Mouse (Mus musculus): ENCODE data around the gene Cdc42bpa. TPM values are rescaled to one million over a fixed set of nuclear protein-coding genes. Genes with fewer than 3 reads are reported as not detected.

Gene Cdc42bpa
- polyA plus RNA-seq, 1 experiment from 2014 or later = 15.1 TPM

- Histone ChIP-seq H3K27ac (ENCODE audit: low read length) (no peak overlapping the region), H3K36me3 (ENCODE audit: insufficient read depth, low read length) (peaks cover 6% of the 10 kb centered on the region; the same call in 1 of the 2 replicates), H3K27me3 (ENCODE audit: insufficient read depth, low read length) (no peaks in the 10 kb centered on the region), H3K4me3 (ENCODE audit: low read length) (no peak overlapping the region), H3K9ac (replicated peaks; ENCODE audit: low read length) (no peak overlapping the region), H3K9me3 (ENCODE audit: low read length) (peaks cover 6% of the 10 kb centered on the region), H3K4me1 (ENCODE audit: insufficient read depth, low read length) (no peaks in the 10 kb centered on the region), H3K4me2 (replicated peaks; ENCODE audit: low read depth, low read length) (no peak overlapping the region)
- no peak for ATAC-seq (ENCODE audit: low FRiP score, low TSS enrichment)
Observed at GRCm38 (mm10) chr1:179981680-179982079, 21.4 kb downstream of the Cdc42bpa start.

- H3K27ac ChIP-seq (ENCODE audit: low read length) = no peak overlapping the region
- no peak overlapping the region for H3K4me3 ChIP-seq (ENCODE audit: low read length)
- peaks cover 6% of the 10 kb centered on the region for H3K9me3 ChIP-seq (ENCODE audit: low read length)
- 66% methylated on average over 1 of the region's 1 CpGs for WGBS
- ATAC-seq (ENCODE audit: low FRiP score, low TSS enrichment) = no peak
- peaks cover 6% of the 10 kb centered on the region; the same call in 1 of the 2 replicates for H3K36me3 ChIP-seq (ENCODE audit: insufficient read depth, low read length)
- no peak overlapping the region for H3K9ac ChIP-seq (replicated peaks; ENCODE audit: low read length)
- no peaks in the 10 kb centered on the region for H3K27me3 ChIP-seq (ENCODE audit: insufficient read depth, low read length)
- H3K4me1 ChIP-seq (ENCODE audit: insufficient read depth, low read length) = no peaks in the 10 kb centered on the region
- H3K4me2 ChIP-seq (replicated peaks; ENCODE audit: low read depth, low read length) = no peak overlapping the region
Observed at GRCm38 (mm10) chr1:179982183-179982582, 21.9 kb downstream of the Cdc42bpa start.

DNA sequence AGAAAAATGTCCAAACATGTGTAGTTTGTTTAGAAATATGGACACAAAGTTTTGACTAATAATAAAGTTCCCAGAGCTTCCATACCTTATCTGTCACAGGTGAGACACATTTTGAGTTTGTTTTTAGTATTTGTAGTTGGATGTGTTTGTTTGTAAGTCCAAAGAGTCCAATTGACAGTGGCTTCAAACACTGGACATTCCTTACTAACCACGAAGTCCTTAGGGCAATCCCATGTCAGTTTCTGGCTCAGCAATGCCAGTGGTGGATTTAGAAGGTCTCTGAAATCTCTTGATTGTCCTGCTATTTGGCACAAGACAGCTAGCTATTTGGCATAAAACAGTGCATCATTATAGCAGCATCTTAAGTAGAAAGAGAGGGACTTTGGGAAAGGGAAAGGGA is 22.7 kb downstream of the Cdc42bpa start:
- WGBS = 96% methylated on average over 1 of the region's 1 CpGs
- no peak for ATAC-seq (ENCODE audit: low FRiP score, low TSS enrichment)
- no peaks in the 10 kb centered on the region for H3K27me3 ChIP-seq (ENCODE audit: insufficient read depth, low read length)
- H3K36me3 ChIP-seq (ENCODE audit: insufficient read depth, low read length) = peaks cover 6% of the 10 kb centered on the region; the same call in 1 of the 2 replicates
- H3K27ac ChIP-seq (ENCODE audit: low read length) = no peak overlapping the region
- no peak overlapping the region for H3K9ac ChIP-seq (replicated peaks; ENCODE audit: low read length)
- no peaks in the 10 kb centered on the region for H3K4me1 ChIP-seq (ENCODE audit: insufficient read depth, low read length)
- no peak overlapping the region for H3K4me3 ChIP-seq (ENCODE audit: low read length)
- peaks cover 6% of the 10 kb centered on the region for H3K9me3 ChIP-seq (ENCODE audit: low read length)
- no peak overlapping the region for H3K4me2 ChIP-seq (replicated peaks; ENCODE audit: low read depth, low read length)

DNA sequence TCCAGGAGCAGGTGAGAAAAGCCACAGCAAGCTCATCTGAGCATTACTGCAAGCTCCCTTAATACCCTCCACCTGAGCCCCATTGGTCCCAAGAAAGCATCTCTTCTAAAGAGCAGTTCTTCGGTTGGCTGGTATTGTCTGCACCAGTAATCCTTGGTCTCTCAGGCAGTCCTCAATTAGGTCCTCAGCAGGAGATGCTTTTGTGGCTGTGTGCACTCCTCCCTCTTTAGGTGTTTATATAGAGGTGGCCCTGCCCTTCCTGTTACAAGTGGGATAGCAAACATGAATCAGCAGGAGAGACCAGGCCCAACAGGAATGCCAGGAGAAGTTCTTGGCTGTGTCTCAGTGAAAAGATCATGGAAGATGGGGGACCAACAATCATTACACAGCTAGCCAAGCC is 23.9 kb downstream of the Cdc42bpa start:
- H3K9ac ChIP-seq (replicated peaks; ENCODE audit: low read length) = no peak overlapping the region
- 92% methylated on average over 1 of the region's 1 CpGs for WGBS
- H3K9me3 ChIP-seq (ENCODE audit: low read length) = peaks cover 6% of the 10 kb centered on the region
- no peak overlapping the region for H3K27ac ChIP-seq (ENCODE audit: low read length)
- H3K36me3 ChIP-seq (ENCODE audit: insufficient read depth, low read length) = peaks cover 6% of the 10 kb centered on the region; the same call in 1 of the 2 replicates
- no peaks in the 10 kb centered on the region for H3K4me1 ChIP-seq (ENCODE audit: insufficient read depth, low read length)
- no peak overlapping the region for H3K4me2 ChIP-seq (replicated peaks; ENCODE audit: low read depth, low read length)
- H3K4me3 ChIP-seq (ENCODE audit: low read length) = no peak overlapping the region
- H3K27me3 ChIP-seq (ENCODE audit: insufficient read depth, low read length) = no peaks in the 10 kb centered on the region
- ATAC-seq (ENCODE audit: low FRiP score, low TSS enrichment) = no peak

DNA sequence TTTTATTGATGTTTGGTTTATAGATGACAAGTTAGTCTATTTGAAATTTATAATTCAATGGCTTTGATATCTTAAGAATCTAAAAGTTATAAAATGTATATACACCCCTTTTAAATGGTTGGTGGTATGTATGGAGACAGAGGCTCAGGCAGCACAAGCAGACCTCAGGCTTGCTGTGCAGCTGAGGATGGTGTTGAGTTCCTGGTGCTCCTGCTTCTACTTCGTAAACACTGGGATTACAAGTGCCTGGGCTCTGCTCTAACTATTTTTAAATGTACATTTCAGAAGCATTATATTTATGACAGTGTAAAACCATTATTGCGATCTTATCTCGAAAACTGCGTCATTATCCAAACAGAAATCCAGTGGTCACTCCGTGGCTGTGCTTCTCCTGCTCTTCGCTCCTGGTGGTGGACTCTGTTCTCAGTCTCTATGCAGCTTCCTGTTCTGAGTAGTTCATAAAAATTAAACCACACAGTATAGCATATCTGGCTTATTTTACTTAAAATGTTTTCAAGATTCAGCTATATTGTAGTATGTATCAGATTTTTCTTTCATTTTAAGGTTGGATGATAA is 31.5 kb downstream of the Cdc42bpa start:
- Histone ChIP-seq H3K36me3 (ENCODE audit: insufficient read depth, low read length) (no peaks in the 10 kb centered on the region), H3K4me1 (ENCODE audit: insufficient read depth, low read length) (no peaks in the 10 kb centered on the region), H3K9ac (replicated peaks; ENCODE audit: low read length) (no peak overlapping the region), H3K27me3 (ENCODE audit: insufficient read depth, low read length) (no peaks in the 10 kb centered on the region), H3K9me3 (ENCODE audit: low read length) (no peaks in the 10 kb centered on the region), H3K4me2 (replicated peaks; ENCODE audit: low read depth, low read length) (no peak overlapping the region), H3K4me3 (ENCODE audit: low read length) (no peak overlapping the region), H3K27ac (ENCODE audit: low read length) (no peak overlapping the region)
- ATAC-seq (ENCODE audit: low FRiP score, low TSS enrichment) = no peak
- WGBS = 64% methylated on average over 6 of the region's 6 CpGs

DNA sequence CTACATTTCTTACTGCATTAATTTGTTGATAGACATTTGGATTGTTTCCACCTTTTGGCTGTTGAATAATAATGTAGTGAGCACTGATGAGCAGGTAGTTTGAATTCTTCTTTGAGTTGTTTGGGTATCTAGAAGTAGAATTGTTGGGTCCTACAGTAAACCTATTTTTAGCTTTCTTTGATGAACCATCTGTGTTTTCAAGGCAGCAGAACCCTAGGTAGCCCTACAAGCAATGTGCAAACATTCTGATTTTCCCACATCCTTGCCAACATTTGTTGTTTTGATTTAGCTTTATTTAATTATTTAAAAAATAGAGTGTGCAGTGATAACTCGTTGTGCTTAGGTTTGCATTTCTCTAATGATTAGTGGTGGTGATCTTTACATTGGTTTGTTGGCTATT is 32.0 kb downstream of the Cdc42bpa start:
- no peaks in the 10 kb centered on the region for H3K36me3 ChIP-seq (ENCODE audit: insufficient read depth, low read length)
- H3K27ac ChIP-seq (ENCODE audit: low read length) = no peak overlapping the region
- no peak overlapping the region for H3K9ac ChIP-seq (replicated peaks; ENCODE audit: low read length)
- no peak for ATAC-seq (ENCODE audit: low FRiP score, low TSS enrichment)
- H3K4me2 ChIP-seq (replicated peaks; ENCODE audit: low read depth, low read length) = no peak overlapping the region
- no peak overlapping the region for H3K4me3 ChIP-seq (ENCODE audit: low read length)
- WGBS = 87% methylated on average over 1 of the region's 1 CpGs
- H3K27me3 ChIP-seq (ENCODE audit: insufficient read depth, low read length) = no peaks in the 10 kb centered on the region
- no peaks in the 10 kb centered on the region for H3K9me3 ChIP-seq (ENCODE audit: low read length)
- no peaks in the 10 kb centered on the region for H3K4me1 ChIP-seq (ENCODE audit: insufficient read depth, low read length)

DNA sequence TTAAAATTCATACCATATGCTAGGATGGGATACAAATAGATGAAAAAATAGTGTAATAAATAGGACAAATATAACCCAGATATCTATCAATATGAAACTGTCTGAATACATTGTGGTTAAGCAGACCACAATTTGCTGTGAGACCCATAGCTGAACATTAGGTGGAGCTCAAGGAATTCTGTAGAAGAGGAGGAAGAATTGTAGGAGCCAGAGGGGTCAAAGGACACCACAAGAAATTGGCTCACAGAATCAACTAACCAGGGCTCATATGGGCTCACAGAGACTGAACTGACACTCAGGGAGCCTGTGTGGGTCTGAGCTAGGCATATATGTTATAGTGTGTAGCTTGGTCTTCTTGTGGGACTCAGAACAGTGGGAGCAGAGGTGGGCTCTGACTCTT is 47.8 kb downstream of the Cdc42bpa start:
- H3K27ac ChIP-seq (ENCODE audit: low read length) = no peak overlapping the region
- H3K36me3 ChIP-seq (ENCODE audit: insufficient read depth, low read length) = peaks cover 4% of the 10 kb centered on the region; the same call in 1 of the 2 replicates

DNA sequence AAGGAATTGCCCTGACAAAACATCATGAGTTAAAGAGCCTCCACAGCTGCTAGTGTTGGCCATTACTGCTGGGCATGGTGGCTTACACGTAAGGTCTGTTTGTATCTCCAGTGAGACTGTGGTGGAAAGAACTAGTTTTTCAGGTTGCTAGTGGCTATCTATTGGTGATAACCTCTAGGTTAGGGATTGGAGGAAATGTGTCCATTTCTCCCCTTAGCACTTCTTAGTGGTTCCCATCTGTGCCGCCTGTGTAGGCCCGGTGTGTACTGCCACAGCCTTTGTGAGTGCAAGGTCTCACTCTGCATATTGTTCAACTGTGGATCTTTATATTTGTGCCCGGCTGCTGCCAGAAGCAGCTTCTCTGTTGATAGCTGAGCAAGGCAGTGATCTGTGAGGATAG is 53.2 kb downstream of the Cdc42bpa start:
- WGBS = 86% methylated on average over 4 of the region's 4 CpGs
- no peak overlapping the region for H3K4me2 ChIP-seq (replicated peaks; ENCODE audit: low read depth, low read length)
- H3K27ac ChIP-seq (ENCODE audit: low read length) = no peak overlapping the region
- no peak for ATAC-seq (ENCODE audit: low FRiP score, low TSS enrichment)
- H3K36me3 ChIP-seq (ENCODE audit: insufficient read depth, low read length) = no peaks in the 10 kb centered on the region
- H3K9me3 ChIP-seq (ENCODE audit: low read length) = no peaks in the 10 kb centered on the region
- H3K4me3 ChIP-seq (ENCODE audit: low read length) = no peak overlapping the region
- no peak overlapping the region for H3K9ac ChIP-seq (replicated peaks; ENCODE audit: low read length)
- no peaks in the 10 kb centered on the region for H3K4me1 ChIP-seq (ENCODE audit: insufficient read depth, low read length)
- no peaks in the 10 kb centered on the region for H3K27me3 ChIP-seq (ENCODE audit: insufficient read depth, low read length)

More for the DNA sequence above, 47.8 kb downstream of the Cdc42bpa start:
- no peaks in the 10 kb centered on the region for H3K27me3 ChIP-seq (ENCODE audit: insufficient read depth, low read length)
- H3K4me2 ChIP-seq (replicated peaks; ENCODE audit: low read depth, low read length) = no peak overlapping the region
- no peak overlapping the region for H3K4me3 ChIP-seq (ENCODE audit: low read length)
- no peak for ATAC-seq (ENCODE audit: low FRiP score, low TSS enrichment)
- H3K9ac ChIP-seq (replicated peaks; ENCODE audit: low read length) = no peak overlapping the region
- H3K4me1 ChIP-seq (ENCODE audit: insufficient read depth, low read length) = no peaks in the 10 kb centered on the region
- no peaks in the 10 kb centered on the region for H3K9me3 ChIP-seq (ENCODE audit: low read length)

GRCm38 (mm10) chr1:180018218-180018617 is 57.9 kb downstream of the Cdc42bpa start:
- Histone ChIP-seq H3K4me1 (ENCODE audit: insufficient read depth, low read length) (0 out of 2 replicates have a peak, but pooled peaks cover 5% of the 10 kb centered on the region), H3K27me3 (ENCODE audit: insufficient read depth, low read length) (no peaks in the 10 kb centered on the region), H3K9ac (replicated peaks; ENCODE audit: low read length) (no peak overlapping the region), H3K4me3 (ENCODE audit: low read length) (no peak overlapping the region), H3K4me2 (replicated peaks; ENCODE audit: low read depth, low read length) (no peak overlapping the region), H3K36me3 (ENCODE audit: insufficient read depth, low read length) (no peaks in the 10 kb centered on the region), H3K27ac (ENCODE audit: low read length) (no peak overlapping the region), H3K9me3 (ENCODE audit: low read length) (no peaks in the 10 kb centered on the region)
- 90% methylated on average over 2 of the region's 2 CpGs for WGBS
- no peak for ATAC-seq (ENCODE audit: low FRiP score, low TSS enrichment)

GRCm38 (mm10) chr1:180021463-180022296 is 61.4 kb downstream of the Cdc42bpa start:
- 62% methylated on average over 11 of the region's 11 CpGs for WGBS
- no peak for ATAC-seq (ENCODE audit: low FRiP score, low TSS enrichment)
- H3K4me3 ChIP-seq (ENCODE audit: low read length) = no peak overlapping the region
- no peaks in the 10 kb centered on the region for H3K27me3 ChIP-seq (ENCODE audit: insufficient read depth, low read length)
- H3K4me1 ChIP-seq (ENCODE audit: insufficient read depth, low read length) = 0 out of 2 replicates have a peak, but pooled peaks cover 5% of the 10 kb centered on the region
- H3K4me2 ChIP-seq (replicated peaks; ENCODE audit: low read depth, low read length) = no peak overlapping the region
- H3K9ac ChIP-seq (replicated peaks; ENCODE audit: low read length) = no peak overlapping the region
- no peaks in the 10 kb centered on the region for H3K9me3 ChIP-seq (ENCODE audit: low read length)
- H3K27ac ChIP-seq (ENCODE audit: low read length) = no peak overlapping the region
- no peaks in the 10 kb centered on the region for H3K36me3 ChIP-seq (ENCODE audit: insufficient read depth, low read length)

All from kidney, embryonic 16.5 days (tissue).